Mouse (Mus musculus) spleen, postnatal 36 days (tissue): ENCODE data around the gene Olfr8.
"Not testable (repeated sequence)": the region's sequence is repeated elsewhere in the genome, so short reads cannot be mapped to it uniquely, and the experiment has no call there.

Source experiments
- DNase-seq, 2 experiments: peaks; one replicate each; pipeline ENCODE4 v3.0.0; 2022; ENCODE audit warnings: low spot score in 2 of 2, mixed read lengths in 1 of 2

Olfr8 gene

GRCm38 (mm10) chr10:78950336-78950735 lies at the start of gene Olfr8:
TSS of gene Olfr8 (plus strand) at chr10:78950636.
- not testable (repeated sequence) for DNase-seq

- not testable (repeated sequence) for DNase-seq
Observed at GRCm38 (mm10) chr10:78912871-78913270, 37.6 kb upstream of the Olfr8 start, which contains the start of gene Olfr1354. TSS of gene Olfr1354 (plus strand) at chr10:78913171.

GRCm38 (mm10) chr10:78963009-78963408 lies 12.6 kb downstream of the Olfr8 start, which contains the start of gene Olfr1353:
TSS of gene Olfr1353 (plus strand) at chr10:78963309.
- DNase-seq, result not testable (repeated sequence)

- no peak for DNase-seq
Observed at GRCm38 (mm10) chr10:78980750-78981149, 30.3 kb downstream of the Olfr8 start, which contains the start of gene Olfr1352. TSS of gene Olfr1352 (plus strand) at chr10:78981050.
